Mouse (Mus musculus): ENCODE measurements around the gene Tax1bp1.

DNA sequence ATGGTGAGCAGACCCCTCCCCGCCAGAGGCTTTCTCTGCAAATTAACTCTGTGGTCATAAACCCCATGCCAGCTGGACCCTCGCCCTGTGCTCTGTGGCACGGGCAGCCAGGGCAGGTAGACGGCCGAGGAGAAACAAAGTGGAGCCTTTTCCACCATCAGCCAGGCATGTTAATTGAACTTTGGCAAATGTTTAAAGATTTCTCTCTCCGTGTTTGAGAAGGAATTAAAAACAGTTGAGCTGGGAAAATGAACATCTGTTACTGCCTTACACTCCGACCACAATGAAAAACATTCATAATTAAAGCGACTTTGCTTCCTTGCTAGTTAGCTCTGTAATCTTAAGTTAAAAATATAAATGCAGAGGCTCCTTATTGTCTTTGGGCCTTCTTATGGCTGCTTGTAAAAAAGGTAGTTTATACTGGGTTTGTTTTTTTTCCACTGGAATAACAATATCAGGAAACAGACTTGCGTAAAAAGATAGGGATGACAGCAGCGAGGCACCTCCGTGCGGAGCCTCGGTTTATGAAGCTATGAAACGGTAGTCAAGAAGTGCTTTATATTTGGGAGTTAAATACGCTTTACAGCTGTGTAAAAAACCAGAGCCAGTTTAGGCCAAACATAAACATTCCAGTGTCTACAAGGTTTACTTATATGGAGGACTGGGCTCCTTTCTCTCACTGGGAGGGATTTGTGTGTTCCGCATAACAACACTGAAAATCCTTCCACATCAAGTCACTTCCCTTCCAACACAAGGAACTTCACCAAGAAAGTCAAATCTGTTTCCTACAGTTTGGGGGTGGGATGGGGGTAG, 81.7 kb downstream of the Tax1bp1 start:
- TF ChIP-seq CTCF (IDR thresholded peaks at IDR 0.05; ENCODE audit: control insufficient read depth, insufficient read depth, insufficient replicate concordance, low read depth, low read length) (no peak), POLR2A (IDR thresholded peaks at IDR 0.05; ENCODE audit: control insufficient read depth, low read depth, low read length) (no peak)
